Mouse (Mus musculus): ENCODE measurements around the gene Zswim4.

DNA sequence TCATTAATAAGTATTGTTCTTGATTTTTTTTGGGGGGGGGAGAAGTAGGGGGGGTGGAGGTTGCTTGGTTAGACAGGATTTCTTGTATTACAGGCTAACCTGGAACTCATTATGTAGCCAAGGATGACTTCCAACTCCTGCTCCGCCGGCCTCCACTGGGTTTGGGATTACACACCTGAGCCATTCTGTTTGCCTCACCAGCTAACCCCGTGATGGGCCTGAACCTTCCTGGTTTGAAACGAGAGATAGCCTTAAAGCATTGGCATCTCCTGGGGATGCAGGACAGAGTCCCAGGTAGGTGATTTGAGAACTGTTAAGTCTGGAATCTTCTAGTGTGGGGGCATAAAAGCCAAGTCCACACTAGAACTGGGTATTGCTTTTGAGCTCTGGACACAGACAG lies 43.7 kb downstream of the Zswim4 start:
- TF ChIP-seq CTCF (IDR thresholded peaks at IDR 0.05; ENCODE audit: extremely low read depth, insufficient read length, insufficient replicate concordance, low read depth, low read length) (no peak), POLR2A (IDR thresholded peaks at IDR 0.05; ENCODE audit: low read depth, low read length) (no peak)
